9 mouse cellular contexts compared by ENCODE assay signal in genomic region chr16:13232912-13233802, GRCm38 (mm10). TPM values are rescaled to one million over a fixed set of nuclear protein-coding genes. Genes with fewer than 3 reads are reported as not detected.
A peak's percentile ranks its signal among the peaks of the same experiment; 100 is the strongest.
DNase-seq lines count a peak whose midpoint lies in the region; ATAC-seq lines count a peak whose summit lies in the region.
"Had no signal": no experiment of that assay in that cellular context is flagged by ENCODE, and none has a peak within 500 bp of the region (broad histone marks: within the 10 kb centered on the region; RNA-seq: fewer than 3 reads in every experiment).

No protein-coding gene starts in this region.

- no peak; the same call in 1 of the 2 replicates for ATAC-seq in heart, embryonic 11.5 days (replicated peaks; ENCODE audit: insufficient number of reproducible peaks, low FRiP score, low TSS enrichment)
- ATAC-seq in inflammation-experienced regulatory T-cells, adult 6 months: no peak

- no peak overlapping the region for H3K4me2 ChIP-seq in heart, embryonic 11.5 days

- H3K9ac ChIP-seq in heart, embryonic 11.5 days (ENCODE audit: low read depth, low read length): no peak overlapping the region

- WGBS in heart, embryonic 11.5 days (ENCODE audit: insufficient replicate concordance): 51% methylated on average over 14 of the region's 14 CpGs

- H3K27ac ChIP-seq in heart, embryonic 11.5 days (ENCODE audit: low read depth, low read length): peak overlapping the region; percentile 42

- H3K9me3 ChIP-seq in heart, embryonic 11.5 days (replicated peaks; ENCODE audit: control insufficient read depth, low read length): no peaks in the 10 kb centered on the region
- H3K9me3 ChIP-seq: G1E had no signal

- H3K36me3 ChIP-seq in heart, embryonic 11.5 days (ENCODE audit: control insufficient read depth, insufficient read depth, low read length): no peaks in the 10 kb centered on the region
- H3K36me3 ChIP-seq: G1E had no signal

- DNase-seq in left cerebral cortex, postnatal 4 days: peak; percentile 21
- no peak for DNase-seq in left cerebral cortex, adult 18-20 months (ENCODE audit: low spot score in 2 of 2)
- peak; percentile 52 to 59 for DNase-seq in kidney, postnatal 36 days
- peak; percentile 17 for DNase-seq in mesoderm, embryonic 11.5 days (ENCODE audit: low read depth, low spot score)
- DNase-seq in adipocyte (ENCODE audit: low spot score): no peak
- DNase-seq in thymus, postnatal 14 days: no peak

- no peak overlapping the region for H3K4me3 ChIP-seq in heart, embryonic 11.5 days (ENCODE audit: low read depth, low read length)

- no peaks in the 10 kb centered on the region for H3K27me3 ChIP-seq in heart, embryonic 11.5 days (ENCODE audit: control insufficient read depth, insufficient read depth, low read length)

- intact Hi-C loops in left cerebral cortex, postnatal 4 days (cut with DNase I): no loop called here

- H3K4me1 ChIP-seq in heart, embryonic 11.5 days (ENCODE audit: control insufficient read depth, insufficient read depth, low read length): peaks cover 5% of the 10 kb centered on the region; the same call in 1 of the 2 replicates

RNA-seq across cellular contexts. Expression of gene Mrtfb, which starts 23.1 kb away (rescaled TPM):
- total RNA-seq in left cerebral cortex, postnatal 4 days (2021): 10 to 100 TPM; 62.9 to 63.5 TPM
- 100 to 1,000 TPM; 179 to 188 TPM for total RNA-seq in left cerebral cortex, adult 18-20 months (2021)
- polyA plus RNA-seq in heart, embryonic 11.5 days (2014; fragmentation: Nextera tagmentation; extraction: Ambion mirVana): 17.9 and 20.2 TPM in 2 replicates
- 10 to 100 TPM in 2 of 3 experiments, 1 to 10 TPM in 1; 10.0 to 16.4 (median 14.8) TPM for polyA plus RNA-seq in inflammation-experienced regulatory T-cells, adult 6 months (2017; shearing (Covaris generic))

Comparison
In these comparisons a context has a peak if more than half of its experiments do, and no peak if none do; other contexts are left out.
1. DNase-seq: peak in left cerebral cortex, postnatal 4 days (single experiment), kidney, postnatal 36 days (2 of 2) and mesoderm, embryonic 11.5 days (single experiment); none in left cerebral cortex, adult 18-20 months (0 of 2), adipocyte (single experiment) and thymus, postnatal 14 days (single experiment).